Mouse (Mus musculus) c-Kit-negative CD71-positive TER-119-positive erythroid progenitor cells, embryonic 14.5 days (primary cell): ENCODE results near the gene H2al1m.
"Not testable (repeated sequence)": the region's sequence is repeated elsewhere in the genome, so short reads cannot be mapped to it uniquely, and the experiment has no call there.

ENCODE experiments used
- DNase-seq: peaks from one replicate; pipeline ENCODE4 v3.0.0-alpha.2; 2013; ENCODE audit warnings: low read depth, low spot score

The H2al1m gene

DNA sequence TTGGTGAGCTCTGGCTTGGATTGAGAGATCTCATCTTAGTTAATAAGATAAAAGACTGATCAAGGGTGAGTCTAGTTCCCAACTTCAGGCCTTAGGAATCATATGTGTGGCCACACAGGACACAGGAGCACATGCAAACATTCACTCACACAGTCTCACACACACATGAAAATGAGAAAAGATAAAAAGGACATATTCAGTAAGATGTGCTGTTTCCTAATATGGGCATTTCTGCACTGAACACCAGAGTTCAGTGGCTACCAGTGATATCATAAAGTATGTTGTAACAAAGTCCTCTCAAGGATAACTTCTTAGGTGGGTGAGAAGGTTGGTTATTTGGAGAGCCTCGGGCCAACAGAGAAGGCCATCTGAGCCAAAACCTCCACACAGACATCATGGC, at the start of gene H2al1m:
TSS of gene H2al1m (plus strand) at position 301 of the 400 bp plus-strand sequence.
- not testable (repeated sequence) for DNase-seq

DNA sequence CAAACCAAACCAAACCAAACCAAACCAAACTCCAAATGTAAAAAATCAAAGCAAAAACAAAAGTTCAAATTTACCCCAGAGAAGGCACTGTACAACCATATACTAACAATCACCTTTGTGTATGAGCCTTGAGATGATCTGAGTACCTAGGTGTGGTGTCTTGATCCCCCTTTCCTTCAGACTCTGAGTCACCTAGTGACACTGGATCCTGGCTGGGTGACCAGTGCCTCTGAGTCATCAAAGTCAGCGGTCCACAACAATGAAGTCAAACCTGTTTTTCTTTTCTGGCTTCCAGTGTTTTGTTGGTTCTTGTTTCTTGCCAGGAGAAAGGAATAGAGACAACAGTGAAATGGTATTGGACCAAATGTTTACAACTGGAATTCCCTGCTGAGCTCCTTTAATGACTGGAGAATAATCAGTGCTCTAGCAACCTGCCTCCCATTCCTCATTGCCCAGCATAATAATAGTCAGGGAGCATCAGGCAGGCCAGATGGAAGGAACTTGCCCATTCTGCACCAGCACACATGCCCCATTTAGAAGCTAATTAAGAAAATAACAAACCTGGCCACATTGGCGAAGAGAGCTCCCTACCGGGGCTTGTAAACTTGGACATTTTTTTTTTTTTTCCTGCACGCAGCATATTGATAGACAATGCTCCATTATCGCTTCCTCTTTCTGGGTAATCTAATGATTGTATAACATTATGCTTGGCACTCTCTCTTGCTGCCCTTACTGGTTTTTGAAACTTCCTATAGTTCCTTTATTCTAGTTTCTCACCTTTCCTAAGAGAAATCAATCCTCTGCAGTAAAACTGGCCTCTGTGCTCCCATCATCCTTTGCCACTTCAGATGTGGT, 42.6 kb upstream of the H2al1m start:
- DNase-seq: no peak

DNA sequence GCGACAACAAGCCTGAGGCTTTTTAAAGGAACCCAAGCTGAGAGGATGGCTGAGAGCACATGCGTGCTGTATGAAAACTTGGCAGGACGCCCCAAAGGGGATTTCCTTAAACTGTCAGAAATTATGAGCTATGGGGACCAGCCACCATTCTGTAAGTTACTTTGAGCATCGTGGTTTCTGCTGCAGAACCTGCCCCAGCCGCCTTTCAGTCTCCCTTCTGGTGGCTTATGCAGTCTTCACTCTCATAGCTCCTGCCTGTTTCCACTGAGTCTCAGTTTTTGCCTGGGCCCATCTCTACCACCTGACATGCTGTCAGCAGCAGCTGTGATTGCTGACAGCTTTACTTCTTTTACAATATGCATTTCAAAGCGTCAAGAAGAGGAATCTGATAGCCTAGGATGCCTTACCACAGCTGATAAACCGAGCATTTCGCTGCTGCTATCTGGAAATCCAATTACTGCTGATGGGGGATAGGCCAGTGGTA, 40.1 kb upstream of the H2al1m start:
- no peak for DNase-seq

DNA sequence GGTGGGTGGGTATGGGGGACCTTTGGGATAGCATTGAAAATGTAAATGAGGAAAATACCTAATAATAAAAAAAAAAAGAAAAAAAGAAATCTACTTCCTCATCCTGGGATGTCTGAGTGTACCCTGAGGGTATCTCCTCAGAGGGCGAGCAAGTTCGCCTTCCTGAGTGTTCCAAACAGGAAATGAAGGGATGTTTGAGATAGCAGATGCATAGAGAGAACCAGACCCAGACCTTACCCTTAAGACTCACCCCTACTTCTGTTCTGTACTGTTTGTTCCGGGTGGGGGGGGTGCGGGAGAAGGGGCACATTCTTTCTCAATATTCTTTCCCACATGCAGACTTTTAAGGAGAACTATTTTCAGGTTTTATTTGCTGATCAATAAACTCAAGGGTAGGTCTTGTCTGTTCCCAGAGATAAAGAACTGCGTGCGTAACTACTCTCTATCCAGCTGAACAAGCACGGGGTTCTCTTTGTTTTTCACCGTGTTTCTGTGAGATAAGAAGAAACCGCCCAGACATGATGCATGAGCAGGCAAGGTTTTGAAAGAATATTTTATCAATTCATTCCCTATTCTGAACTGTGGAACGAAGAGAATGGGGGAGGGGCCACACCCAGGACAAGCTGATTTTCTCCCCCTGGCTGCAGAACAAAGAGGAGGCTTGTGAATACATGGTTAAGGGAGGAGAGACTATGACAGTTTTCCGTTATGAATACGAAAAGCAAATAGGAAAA, 38.8 kb upstream of the H2al1m start:
- DNase-seq: no peak

DNA sequence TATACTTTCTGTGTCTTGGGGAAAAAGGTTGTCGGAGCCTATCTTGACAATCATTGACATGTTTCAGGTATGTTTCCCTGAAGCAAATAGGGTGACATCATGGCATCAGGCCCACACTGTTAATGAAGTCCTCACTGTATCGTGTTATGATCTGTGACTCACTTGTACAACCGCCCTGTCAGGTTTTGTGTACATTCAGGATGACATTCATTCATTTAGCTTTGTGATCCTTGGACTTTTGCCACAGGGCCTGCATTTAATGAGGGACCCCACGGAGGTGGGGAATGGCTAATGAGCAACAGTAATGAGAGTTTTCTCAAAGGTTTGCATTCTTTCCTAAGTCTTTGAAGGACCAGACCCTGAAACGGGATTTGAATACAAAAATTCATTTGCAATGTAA, 34.7 kb upstream of the H2al1m start:
- DNase-seq: no peak

DNA sequence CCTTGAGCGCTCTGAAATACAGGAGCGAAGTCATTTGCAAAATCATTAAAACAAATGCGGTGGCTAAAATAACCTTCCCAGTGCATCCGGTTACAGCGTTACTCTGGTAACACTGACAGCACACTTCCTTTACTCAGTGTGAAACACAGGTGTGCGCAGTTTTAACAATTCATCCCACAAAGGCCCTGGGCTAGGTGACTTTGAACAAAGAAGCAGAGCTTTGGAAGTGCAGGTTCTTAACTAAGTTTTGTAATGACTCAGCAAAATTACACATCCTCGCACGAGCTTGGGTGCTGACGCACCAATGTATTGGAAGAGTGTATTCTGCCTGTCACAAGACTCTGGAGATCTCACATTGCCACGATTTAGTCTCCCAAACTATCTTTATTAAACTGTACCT, 29.6 kb upstream of the H2al1m start:
- no peak for DNase-seq

DNA sequence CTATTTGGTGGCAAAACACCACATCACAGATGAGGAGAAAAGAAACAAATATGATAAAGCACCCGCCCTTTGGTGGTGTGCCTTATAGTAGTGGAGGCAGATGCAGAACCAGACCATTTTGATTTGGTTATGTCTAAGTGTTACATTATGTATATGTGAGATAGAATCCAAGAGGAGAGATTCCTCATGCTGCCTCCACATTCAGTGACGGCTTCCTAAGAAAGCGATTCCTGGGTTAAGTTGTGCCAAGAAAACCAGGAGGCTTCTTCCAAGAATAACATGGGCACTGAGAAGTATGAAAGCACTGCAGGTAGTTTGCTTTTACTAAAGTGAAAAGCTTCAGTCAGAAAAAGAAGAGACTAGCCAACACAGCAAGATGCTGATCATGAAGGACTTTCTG, 28.7 kb upstream of the H2al1m start:
- DNase-seq: no peak

DNA sequence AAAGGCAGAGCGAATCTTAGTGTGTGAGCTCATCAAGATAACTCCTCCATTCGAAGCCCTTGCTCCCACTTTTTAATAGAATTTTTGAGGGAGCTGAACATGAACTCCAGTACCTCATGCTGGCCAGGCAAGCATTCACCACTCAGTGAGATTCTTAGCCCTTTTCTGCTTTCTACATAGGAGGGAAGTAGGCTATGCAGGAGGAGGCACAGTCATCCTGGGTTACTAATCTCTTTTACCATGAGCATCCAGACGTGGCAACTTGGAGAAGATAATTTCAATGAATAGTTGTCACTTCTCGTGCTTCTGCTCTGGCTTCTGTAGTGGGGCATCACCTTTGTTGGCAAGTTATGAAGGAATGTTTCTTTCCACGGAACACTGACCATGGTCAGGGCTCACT, 26.8 kb upstream of the H2al1m start, which contains the start of gene Gm14862:
TSS of gene Gm14862 (minus strand) at position 134 of the 400 bp plus-strand sequence.
- no peak for DNase-seq

DNA sequence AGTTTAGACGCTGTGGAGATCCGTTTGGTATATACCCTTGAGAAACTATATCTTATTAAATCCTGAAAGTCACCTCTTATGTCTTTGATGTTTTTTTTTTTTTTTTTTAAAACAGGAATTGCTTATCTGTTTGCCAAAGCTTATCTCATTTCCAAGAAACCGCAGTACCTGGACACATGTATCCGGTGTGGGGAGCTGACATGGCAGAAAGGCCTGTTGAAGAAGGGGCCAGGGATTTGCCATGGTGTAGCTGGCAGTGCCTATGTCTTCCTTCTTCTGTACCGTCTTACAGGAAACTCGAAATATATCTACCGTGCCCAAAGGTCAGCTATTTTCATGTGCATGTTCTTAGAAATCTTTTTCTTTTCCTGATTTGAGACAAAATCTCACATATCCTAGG, 25.7 kb upstream of the H2al1m start:
- DNase-seq: no peak

DNA sequence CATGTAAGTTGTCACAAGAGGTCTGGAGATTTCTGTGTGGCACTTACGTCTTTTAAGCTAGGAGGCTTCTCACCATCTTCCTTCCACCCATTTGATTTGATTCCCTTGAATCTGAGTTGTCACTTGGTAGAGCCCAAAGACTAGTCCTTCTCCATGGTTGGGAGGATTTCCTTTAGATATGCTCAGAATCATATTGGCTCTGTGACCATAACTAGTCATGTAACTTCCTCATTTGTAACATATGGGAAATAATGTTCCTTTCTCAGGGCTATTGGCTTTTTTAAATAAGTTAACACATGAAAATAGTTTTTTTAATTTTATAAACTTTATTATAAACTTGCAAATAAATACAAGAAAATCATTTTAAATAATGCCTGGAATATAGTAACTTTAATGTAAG, 24.3 kb upstream of the H2al1m start:
- no peak for DNase-seq

DNA sequence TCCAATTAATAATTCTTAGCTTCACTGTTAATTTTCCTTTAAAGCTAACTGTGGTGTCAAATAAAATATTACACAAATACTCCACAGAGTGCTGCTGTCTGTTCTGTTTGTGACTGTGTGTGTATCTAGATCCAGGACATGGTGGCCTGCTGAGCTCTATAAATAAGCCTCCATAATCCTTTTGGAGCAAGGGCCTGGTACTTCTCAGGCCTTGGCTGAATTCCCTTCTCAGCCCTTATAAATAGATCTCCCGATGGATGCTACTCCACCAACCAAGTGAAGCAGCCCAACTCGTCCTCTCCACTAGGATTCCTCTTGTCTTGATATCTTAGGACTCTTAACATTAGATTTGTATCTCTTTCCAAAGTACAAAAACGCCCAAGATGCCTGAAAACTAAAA, 12.5 kb upstream of the H2al1m start:
- DNase-seq: no peak

DNA sequence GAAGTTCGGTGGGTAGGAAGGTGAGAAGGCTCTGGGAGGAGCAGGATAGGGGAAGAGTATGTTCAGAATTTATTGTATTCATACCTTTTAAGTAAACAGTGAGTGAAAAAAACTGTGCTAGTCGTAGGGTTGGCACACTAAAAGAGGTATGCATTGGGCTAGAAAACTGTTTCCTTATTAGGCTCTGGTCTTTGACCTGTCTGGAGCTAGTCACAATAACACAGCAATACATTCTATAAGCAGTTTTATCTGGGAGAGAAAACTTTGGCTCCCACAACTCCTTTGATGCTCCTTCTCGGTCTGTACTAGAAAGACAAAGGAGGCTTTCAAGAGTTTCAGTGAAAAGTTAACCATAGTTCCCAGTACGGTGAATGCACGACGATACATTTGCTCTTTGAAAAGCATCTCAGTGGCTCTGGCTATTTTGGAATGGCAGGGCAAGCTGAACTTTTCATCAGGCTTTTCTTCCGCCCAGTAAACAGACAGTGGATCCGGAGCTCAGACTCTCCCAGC, 11.6 kb upstream of the H2al1m start:
- DNase-seq: no peak

DNA sequence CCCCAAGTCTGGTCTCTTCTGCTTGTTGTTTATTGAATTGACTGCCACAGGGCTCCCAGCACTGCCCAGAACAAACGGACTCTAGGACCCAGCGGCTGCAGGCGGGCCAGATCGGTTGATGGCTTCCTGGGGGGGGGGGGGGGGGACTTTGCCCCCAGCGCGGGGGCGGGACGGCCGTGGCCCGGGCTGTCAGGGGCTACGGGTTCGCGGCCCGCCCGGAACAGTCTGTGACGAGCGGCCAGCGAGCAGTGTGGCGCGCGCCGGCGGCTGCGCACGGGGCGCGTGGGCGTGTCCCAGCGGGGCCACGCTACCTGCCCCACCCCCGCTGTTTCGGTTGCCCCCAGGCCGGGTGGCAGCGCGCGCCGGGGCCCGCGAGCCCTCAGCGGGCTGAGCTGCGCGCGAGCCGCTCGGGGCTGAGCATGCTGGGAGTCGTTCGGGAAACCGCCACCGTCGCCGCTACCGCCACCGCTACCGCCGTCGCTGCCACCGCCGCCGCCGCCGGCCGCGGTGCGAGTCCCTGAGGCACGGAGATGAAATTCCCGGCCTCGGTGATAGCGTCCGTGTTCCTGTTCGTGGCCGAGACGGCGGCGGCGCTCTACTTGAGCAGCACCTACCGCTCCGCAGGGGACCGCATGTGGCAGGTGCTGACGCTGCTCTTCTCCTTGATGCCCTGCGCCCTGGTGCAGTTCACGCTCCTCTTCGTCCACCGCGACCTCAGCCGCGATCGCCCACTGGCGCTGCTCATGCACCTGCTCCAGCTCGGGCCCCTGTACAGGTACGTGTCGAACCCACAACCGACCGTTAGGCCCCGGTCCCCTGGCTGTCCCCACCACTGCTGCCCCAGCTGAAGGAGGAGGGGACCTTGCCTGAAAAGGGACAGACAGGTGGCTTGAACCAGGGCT, 10.9 kb upstream of the H2al1m start, which contains the start of gene Xk:
TSS of gene Xk (plus strand) at position 297 of the 902 bp plus-strand sequence.
- peak; percentile 56 for DNase-seq

DNA sequence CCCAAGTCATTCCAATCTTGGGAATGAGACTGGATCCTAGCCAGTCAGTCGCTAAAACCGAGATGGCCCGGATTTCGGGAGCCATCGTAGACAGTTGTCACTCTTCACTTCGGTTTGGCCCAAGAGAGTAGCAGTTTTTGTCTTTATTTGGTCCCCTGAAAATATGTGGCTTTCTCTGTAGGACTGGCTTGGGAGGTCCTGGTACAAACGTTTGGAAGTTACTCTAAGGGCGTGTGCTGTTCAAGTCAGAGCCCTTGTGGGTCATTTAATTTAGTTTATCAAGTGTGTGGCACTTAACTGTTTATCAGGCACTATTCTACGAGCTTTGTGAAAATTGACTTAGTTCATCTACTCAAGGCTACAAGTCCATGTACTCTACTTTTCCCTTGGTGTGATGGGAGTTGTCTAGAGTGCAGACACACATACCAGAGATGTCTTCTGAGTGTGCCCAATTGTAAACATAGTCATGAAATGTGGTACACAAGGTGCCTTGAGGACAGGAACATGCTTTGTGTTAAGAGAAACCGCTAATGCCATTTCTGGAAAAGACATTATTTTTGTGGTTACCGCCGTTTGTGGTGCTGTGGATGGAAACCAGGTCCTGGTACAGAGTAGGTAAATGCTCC, 10.1 kb upstream of the H2al1m start:
- DNase-seq: no peak

DNA sequence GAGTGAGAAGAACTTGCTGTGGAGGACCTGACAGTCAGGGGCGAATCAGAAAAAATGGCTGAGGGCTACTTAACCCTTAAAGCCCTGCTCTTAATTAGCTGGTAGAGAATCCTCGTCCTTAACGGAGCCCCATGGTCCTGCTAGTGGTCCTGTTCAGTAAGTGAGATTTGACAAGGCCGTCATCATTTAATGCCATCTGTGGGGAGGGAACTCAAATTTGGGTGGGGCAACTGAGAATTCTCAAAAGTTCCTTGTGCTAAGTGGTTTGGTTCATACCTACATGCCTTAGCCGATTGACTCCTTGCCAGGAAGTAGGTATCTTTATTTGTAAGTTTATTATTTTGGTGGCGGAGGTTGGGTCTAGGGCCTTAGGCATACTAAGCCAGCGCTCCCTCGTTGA, 9.2 kb upstream of the H2al1m start:
- DNase-seq: no peak

DNA sequence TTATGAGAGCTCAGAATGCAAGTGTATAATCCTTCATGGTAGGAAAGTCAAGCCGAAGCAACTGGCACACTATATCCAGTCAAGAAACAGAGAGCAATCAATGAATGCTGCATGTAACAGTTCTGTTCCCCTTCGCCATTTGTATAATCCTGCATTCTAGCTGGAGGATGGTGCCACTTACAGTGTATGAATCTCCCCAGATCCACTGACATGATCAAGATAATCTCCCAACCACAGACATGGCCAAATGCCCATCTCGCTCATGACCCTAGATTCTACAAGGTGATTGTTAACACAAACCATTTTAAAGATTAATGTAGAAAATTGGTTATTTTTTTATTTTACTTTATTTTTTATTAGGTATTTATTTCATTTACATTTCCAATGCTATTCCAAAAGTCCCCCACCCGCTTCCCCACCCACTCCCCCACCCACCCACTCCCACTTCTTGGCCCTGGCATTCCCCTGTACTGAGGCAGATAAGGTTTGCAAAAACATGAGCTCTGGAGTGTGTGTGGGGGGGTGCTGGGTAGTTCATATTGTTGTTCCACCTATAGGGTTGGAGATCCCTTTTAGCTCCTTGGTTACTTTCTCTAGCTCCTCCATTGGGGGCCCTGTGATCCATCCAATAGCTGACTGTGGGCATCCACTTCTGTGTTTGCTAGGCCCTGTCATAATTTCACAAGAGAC, 9.7 kb downstream of the H2al1m start:
- DNase-seq: not testable (repeated sequence)

DNA sequence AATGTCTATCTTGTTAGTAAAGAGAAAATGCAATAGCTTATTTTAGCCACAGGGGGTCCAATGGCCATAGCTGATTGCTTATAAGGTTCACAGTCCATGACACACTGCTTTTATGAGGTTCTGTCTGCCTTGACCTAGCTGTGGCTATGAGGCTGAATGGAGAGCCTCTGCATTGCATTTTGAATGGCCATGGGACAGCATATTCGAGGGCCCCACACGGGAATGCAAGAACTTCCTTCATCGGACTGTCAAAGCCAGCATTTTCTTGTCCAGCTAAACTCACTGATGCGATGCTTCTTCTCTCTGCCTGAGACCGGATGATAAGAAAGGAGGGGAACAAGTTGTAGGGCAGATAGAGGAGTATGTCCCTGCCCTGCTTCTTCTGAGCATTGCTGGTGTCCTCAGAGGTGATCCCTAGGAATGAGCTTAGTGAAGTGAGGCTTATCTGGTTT, 14.9 kb downstream of the H2al1m start:
- peak; percentile 73 for DNase-seq

DNA sequence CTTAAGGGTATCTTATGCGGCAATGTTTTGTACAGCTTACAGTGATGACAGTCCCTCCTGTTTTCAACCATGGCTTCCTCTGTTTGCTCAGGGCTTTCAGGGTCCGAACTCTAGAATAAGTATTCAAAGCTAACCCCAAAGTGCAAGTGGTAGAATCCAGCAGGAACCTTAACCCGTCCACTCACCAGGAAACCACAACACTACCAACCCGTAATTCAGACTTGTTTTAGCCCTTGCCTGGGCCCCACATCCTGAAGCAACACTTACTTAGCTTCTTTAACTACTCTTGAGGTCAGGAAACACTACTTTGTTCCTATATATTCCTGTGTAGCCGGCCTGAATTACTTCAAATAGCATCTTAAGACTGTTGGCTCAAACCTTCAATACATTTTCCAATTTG, 19.2 kb downstream of the H2al1m start:
- DNase-seq: no peak

DNA sequence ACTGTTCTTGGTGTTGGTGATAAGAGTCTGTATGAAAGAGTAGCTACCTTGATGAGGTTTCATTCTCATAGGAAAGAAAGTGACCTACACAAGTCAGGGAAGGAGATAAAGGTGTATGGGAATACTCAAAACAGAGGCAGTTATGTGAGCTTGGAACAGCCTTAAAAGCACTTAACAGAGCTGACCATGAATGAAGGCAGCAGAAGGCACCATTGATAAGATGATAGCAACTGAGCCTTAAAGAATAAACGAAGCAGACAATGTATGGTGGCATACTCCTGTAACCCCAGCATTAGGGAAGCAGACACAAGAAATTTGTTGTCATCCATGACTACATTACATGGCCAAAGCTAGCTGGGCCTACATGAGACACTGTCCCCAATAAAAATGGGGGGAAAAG, 19.9 kb downstream of the H2al1m start:
- DNase-seq: no peak

DNA sequence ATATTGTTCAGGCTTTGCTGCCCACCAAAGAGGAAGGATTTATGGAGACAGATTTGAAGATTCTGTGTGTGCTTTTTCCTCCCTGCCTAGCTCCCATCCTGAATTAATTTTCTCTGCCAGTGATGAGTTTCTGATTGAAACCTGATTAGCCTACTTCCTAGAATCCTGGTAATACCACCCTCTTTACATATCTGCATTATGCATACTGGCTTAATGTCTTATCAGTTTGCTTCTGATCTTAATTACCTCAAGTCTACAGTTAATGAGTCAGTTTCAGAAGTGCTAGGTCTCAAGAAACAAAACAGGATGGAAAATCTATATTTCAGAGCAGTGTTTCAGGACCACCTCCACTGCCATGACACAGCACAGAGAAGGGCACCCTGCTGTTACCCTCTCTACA, 32.9 kb downstream of the H2al1m start:
- DNase-seq: not testable (repeated sequence)
